Mouse (Mus musculus) NIH3T3 (cell line): ENCODE results near the gene Cbx2.

Experiments used
- DNase-seq: peaks from one replicate; pipeline ENCODE4 v3.0.0-alpha.2; 2012; ENCODE audit warnings: low read depth

Cbx2 gene

DNA sequence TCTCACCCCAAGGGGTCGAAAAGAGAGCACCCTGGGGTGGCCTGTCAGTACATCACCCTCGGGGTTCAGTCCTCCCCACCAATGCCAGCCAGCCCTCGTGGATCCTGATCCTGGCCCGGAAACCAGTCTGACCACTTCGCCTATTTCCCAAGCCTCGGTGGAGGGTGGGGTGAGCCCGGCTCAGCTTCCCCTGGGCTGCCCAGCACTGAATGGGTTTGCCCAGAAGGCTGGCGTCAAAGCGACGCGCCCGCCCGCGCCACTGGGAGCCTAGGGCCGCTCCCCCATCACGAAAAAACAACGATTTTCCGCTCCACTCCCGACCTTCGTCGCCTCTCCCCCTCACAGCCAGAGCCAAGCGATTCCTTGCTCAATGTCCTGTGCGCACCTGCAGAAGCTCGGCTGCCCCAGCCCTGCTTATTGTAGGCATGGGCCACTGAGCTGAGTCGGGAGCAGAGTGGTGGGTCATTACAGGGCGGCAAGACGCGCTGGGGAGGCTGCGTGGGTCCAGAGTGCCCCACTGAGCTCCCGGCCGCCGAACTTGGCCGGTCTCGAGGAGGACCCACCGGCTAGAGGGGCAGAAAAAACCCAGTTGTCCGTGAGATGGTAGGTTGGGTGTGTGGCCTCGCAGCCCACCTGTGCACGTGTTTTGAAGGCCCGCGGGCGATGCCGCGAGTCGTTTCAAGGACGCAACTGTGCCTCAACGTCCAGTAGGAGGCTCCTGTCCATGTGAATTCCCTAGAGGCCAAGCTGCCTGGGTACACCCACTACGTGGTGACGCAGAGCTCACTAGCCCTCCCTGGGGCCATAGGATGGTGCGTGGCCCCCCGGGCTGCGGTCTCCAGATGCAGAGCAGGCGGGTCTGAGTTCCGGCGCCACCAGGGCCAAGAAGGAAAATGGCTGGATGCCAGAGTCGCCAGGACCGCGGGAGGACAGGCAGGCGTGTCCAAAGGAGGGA is 35.6 kb downstream of the Cbx2 start:
- DNase-seq: no peak

- DNase-seq: no peak
These were observed 36.5 kb downstream of the Cbx2 start for GRCm38 (mm10) chr11:119059256-119059655.

DNA sequence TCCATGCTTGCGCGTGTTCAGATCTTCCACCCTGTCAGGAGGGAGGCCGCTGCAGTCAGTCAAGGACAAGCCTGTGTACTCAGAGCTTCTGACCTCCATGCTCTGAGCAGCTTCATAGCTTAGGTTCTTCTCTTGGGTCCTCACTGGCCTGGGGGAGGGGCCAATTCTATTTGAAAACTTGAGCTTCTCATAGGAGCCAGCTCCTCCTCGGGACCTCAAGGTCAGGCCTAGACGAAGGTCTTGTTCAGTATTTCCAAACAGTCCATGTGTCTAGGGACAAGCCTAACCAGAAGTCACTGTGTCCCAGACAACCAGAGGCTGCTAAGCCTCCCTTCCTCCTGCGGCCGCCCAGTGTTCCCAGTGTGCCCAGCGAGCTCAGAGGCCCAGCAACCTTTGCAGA is 44.1 kb downstream of the Cbx2 start:
- no peak for DNase-seq

DNA sequence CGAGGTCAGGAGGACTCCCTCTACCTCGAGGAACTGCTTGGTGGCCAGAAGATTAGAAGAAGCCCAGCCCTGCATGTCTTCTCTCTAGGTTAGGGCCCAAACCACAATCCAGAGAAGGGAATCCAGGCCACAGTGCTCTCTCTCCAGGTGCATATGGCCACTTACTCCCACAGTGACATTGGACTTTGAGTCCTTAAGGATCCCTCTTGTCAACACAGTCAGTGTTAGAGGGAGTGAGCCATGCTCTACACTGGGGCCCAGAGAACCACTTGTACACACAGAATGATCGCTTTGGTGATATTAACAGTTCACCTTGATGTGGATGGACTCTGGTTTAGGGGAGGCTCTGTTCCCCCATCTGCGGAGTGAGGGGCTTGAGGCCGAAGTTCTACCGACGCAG is 49.5 kb downstream of the Cbx2 start:
- DNase-seq: no peak

- no peak for DNase-seq
These were observed 50.2 kb downstream of the Cbx2 start for GRCm38 (mm10) chr11:119072986-119073385.

GRCm38 (mm10) chr11:119073876-119074433 is 51.2 kb downstream of the Cbx2 start:
- no peak for DNase-seq

GRCm38 (mm10) chr11:119075805-119076204 is 53.0 kb downstream of the Cbx2 start:
- no peak for DNase-seq

DNA sequence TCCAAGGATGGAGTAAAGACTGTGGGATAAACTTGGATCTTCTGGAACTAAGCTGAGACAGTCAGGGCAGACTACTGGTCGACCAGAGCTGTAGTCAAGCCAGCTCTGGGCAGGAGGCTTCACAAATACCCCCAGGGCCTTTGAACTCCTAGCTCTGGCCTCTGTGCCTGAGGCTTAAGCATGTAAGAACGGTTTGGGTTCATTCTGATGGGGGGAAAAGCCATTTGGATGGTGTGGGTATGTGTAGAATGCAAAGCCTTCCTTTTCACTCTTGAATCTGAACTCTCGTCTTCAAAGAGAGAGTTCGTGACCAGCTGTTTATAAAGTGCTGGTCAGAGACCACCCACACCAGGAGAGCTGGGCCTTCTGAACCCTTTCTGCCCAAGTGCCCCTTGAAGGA is 55.0 kb downstream of the Cbx2 start:
- DNase-seq: no peak

DNA sequence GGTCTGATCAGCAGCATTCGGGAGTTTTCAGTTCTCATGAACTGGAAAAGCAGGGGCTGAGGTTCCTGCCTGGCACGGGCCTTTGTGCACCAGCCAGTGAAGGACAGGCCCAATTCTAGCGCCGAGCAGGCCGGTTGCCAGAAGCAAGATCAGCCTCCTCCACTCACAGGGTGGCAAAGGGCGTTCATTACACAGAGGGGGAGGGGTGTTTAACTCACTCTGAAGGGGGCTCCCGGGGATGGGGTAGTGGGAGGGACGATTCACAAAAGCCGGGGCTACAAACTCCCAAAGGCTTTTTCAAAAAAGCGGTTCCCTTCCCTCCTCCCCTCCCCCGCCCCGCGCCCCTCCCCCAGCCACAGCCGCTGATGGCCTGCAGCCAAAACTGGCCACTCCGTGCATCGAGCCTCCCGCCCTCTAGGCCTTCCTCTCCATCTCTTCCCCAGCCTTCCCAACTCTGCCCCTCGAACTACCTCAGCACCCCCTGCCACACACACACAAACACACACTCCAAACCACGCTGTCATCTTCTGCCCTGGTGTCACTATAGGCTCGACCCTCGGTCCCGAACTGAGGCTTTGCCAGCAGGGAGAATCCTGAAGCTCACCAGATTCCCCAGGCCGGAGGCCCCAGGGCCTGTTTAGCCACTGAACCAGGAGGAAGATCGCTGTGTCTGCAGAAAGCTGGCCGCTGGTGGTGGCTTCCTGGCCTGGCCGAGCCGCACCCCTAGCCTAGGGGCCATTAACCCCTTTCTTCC is 56.1 kb downstream of the Cbx2 start:
- no peak for DNase-seq

- no peak for DNase-seq
These were observed 56.7 kb downstream of the Cbx2 start for GRCm38 (mm10) chr11:119079445-119079837.

- DNase-seq: no peak
These were observed 57.8 kb downstream of the Cbx2 start for GRCm38 (mm10) chr11:119080461-119081147.
